In the genomic region with DNA sequence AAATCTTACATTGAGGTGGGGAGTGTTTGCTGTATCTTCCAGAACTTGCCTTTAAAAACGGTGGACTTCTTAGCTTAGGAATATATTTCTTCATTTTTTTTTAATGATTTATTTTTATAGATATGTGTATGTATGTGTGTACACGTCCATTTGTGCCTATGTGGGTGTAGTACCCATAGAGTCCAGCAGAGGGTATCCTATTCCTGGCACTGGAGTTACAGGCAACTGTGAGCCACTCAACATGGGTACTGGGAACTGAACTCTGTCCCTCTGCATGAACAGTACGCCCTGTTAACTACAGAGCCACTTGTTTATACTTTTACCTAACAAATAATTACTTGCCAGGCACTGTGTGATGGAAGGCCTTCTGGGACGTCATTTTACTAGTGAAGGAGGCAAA, we compare ENCODE assay signal across 16 mouse cellular contexts. TPM values are rescaled to one million over a fixed set of nuclear protein-coding genes. Genes with fewer than 3 reads are reported as not detected.
DNase-seq lines count a peak whose midpoint lies in the region; ATAC-seq and TF ChIP-seq lines count a peak whose summit lies in the region.
"Had no signal": no experiment of that assay in that cellular context is flagged by ENCODE, and none has a peak within 500 bp of the region (broad histone marks: within the 10 kb centered on the region; RNA-seq: fewer than 3 reads in every experiment).

No protein-coding gene starts in this region.

- no peaks in the 10 kb centered on the region for H3K36me3 ChIP-seq in kidney, postnatal 0 days (ENCODE audit: insufficient read depth, low read length)
- peaks cover 0 to 7% of the 10 kb centered on the region in 2 experiments for H3K36me3 ChIP-seq in CH12.LX (replicated peaks in 1 of 2; ENCODE audit: control insufficient read depth in 1 of 2, insufficient read depth in 1 of 2, low read length in 1 of 2)
- H3K36me3 ChIP-seq: embryonic facial prominence, embryonic 13.5 days; limb, embryonic 10.5 days had no signal

- H3K9ac ChIP-seq in kidney, postnatal 0 days (ENCODE audit: low read depth, low read length): no peak overlapping the region
- H3K9ac ChIP-seq in CH12.LX (ENCODE audit: insufficient read depth, low read depth): no peak overlapping the region
- H3K9ac ChIP-seq: embryonic facial prominence, embryonic 13.5 days had no signal

- ATAC-seq in kidney, postnatal 0 days (replicated peaks; ENCODE audit: low FRiP score, low read depth): no peak
- no peak for ATAC-seq in erythroid progenitor cell, adult 5-6 weeks (replicated peaks; ENCODE audit: low FRiP score, poor library complexity, severe bottlenecking)
- ATAC-seq: forebrain, embryonic 16.5 days had no signal

- no peaks in the 10 kb centered on the region for H3K9me3 ChIP-seq in kidney, postnatal 0 days (replicated peaks; ENCODE audit: low read length)
- H3K9me3 ChIP-seq in CH12.LX (replicated peaks; ENCODE audit: low read length): peaks cover 3% of the 10 kb centered on the region
- H3K9me3 ChIP-seq: embryonic facial prominence, embryonic 13.5 days; limb, embryonic 10.5 days had no signal

- no peaks in the 10 kb centered on the region for H3K79me2 ChIP-seq in CH12.LX (replicated peaks; ENCODE audit: control insufficient read depth, extremely low read depth, insufficient read depth, poor library complexity, severe bottlenecking)

- no peak for TF ChIP-seq EP300 in CH12.LX (IDR thresholded peaks at IDR 0.05; ENCODE audit: low read length)

- H3K27ac ChIP-seq in kidney, postnatal 0 days: no peak overlapping the region
- H3K27ac ChIP-seq in CH12.LX (ENCODE audit: insufficient read depth, low read depth): no peak overlapping the region
- H3K27ac ChIP-seq: embryonic facial prominence, embryonic 13.5 days; limb, embryonic 10.5 days had no signal

- no peak for TF ChIP-seq POLR2A in CH12.LX (IDR thresholded peaks at IDR 0.05; ENCODE audit: low read depth, low read length)

- peak; percentile 47 for TF ChIP-seq CTCF in kidney, postnatal 0 days (IDR thresholded peaks at IDR 0.05; ENCODE audit: low read depth)
- TF ChIP-seq CTCF in CH12.LX (conservative IDR thresholded peaks at IDR 0.05 in 1 of 2, IDR thresholded peaks at IDR 0.05 in 1 of 2; ENCODE audit: low read depth in 2 of 2, low read length in 2 of 2): peak; percentile 51 to 64

- H3K27me3 ChIP-seq in kidney, postnatal 0 days (ENCODE audit: insufficient read depth, low read length): no peaks in the 10 kb centered on the region
- no peaks in the 10 kb centered on the region for H3K27me3 ChIP-seq in CH12.LX (replicated peaks)
- H3K27me3 ChIP-seq: embryonic facial prominence, embryonic 13.5 days had no signal

- no peak overlapping the region for H3K4me3 ChIP-seq in kidney, postnatal 0 days (replicated peaks; ENCODE audit: low read depth, low read length)
- no peak overlapping the region for H3K4me3 ChIP-seq in CH12.LX (replicated peaks in 1 of 3; ENCODE audit: low read depth in 2 of 3, low read length in 2 of 3, poor library complexity in 1 of 3)
- H3K4me3 ChIP-seq: embryonic facial prominence, embryonic 13.5 days; limb, embryonic 10.5 days had no signal

- 91% methylated on average over 4 of the region's 4 CpGs for WGBS in kidney, postnatal 0 days

- no peak overlapping the region for H3K4me2 ChIP-seq in kidney, postnatal 0 days (ENCODE audit: low read length)
- no peak overlapping the region for H3K4me2 ChIP-seq in CH12.LX (ENCODE audit: insufficient read depth, low read depth, poor library complexity, severe bottlenecking)
- H3K4me2 ChIP-seq: embryonic facial prominence, embryonic 13.5 days had no signal

- in situ Hi-C loops in CH12.LX (cut with MboI; ENCODE audit: low pct_ligation_motif_present, low pct_unique_long_range_greater_than_20kb, low sequenced_read_pairs): no loop called here

- TF ChIP-seq RAD21 in CH12.LX (IDR thresholded peaks at IDR 0.05; ENCODE audit: low read depth, low read length): peak; percentile 26

- dilution Hi-C loops in CH12.LX (cut with MboI; ENCODE audit: extremely low pct_ligation_motif_present, extremely low pct_unique_long_range_greater_than_20kb, low sequenced_read_pairs): no loop called here

- DNase-seq in kidney, postnatal 0 days (ENCODE audit: low spot score): no peak
- no peak for DNase-seq in kidney, postnatal 4 days
- DNase-seq in A20 (ENCODE audit: low read depth, low spot score) (peak; percentile 28), CH12.LX (ENCODE audit: extremely low read depth) (peak; percentile 28)
- peak; percentile 19 for DNase-seq in c-Kit-positive CD71-positive TER-119-positive erythroid progenitor cells, embryonic 14.5 days (ENCODE audit: low spot score)
- no peak for DNase-seq in frontal cortex, postnatal 36 days (ENCODE audit: low spot score in 2 of 2)
- DNase-seq: adrenal gland, postnatal 36 days; cerebellum, adult 8-10 months; heart, adult 18-20 months; heart, postnatal 4 days; kidney, adult 9 months; thymus, adult 18-20 months had no signal

- H3K4me1 ChIP-seq in kidney, postnatal 0 days (replicated peaks; ENCODE audit: insufficient read depth, low read length): 0 out of 2 replicates have a peak, but pooled peaks cover 11% of the 10 kb centered on the region
- H3K4me1 ChIP-seq in CH12.LX (ENCODE audit: control insufficient read depth in 1 of 2, insufficient read depth in 2 of 2): peaks cover 10 to 15% of the 10 kb centered on the region in 2 experiments

TF ChIP-seq in CH12.LX, 34 proteins besides CTCF, POLR2A, EP300 and RAD21:
- TF ChIP-seq MAFK (IDR thresholded peaks at IDR 0.05; ENCODE audit: insufficient replicate concordance, low read length) (no peak), JUND (conservative IDR thresholded peaks at IDR 0.05; ENCODE audit: low read depth, low read length) (no peak), SMC3 (IDR thresholded peaks at IDR 0.05; ENCODE audit: low read depth, low read length) (peak; percentile 41), MYC (IDR thresholded peaks at IDR 0.05; ENCODE audit: low read depth, low read length) (no peak), ZNF384 (IDR thresholded peaks at IDR 0.05; ENCODE audit: low read depth, low read length) (no peak)

RNA-seq across cellular contexts. Expression of gene Myo5c, which starts 27.8 kb away (rescaled TPM):
- 2.4 and 3.5 TPM in 2 replicates for polyA plus RNA-seq in kidney, postnatal 0 days (2015; fragmentation: Nextera tagmentation; extraction: Ambion mirVana)
- 1.6 and 4.4 TPM in 2 replicates for total RNA-seq in CH12.LX (2012; rRNA removed)
- total RNA-seq in CH12.LX (2014; rRNA removed): 3.7 and 3.8 TPM in 2 replicates
- polyA plus RNA-seq in CH12.LX (2012; ENCODE audit: insufficient read length, low read depth): 4.7 and 5.2 TPM in 2 replicates
- not detected in 2 replicates for total RNA-seq in erythroid progenitor cell, adult 5-6 weeks (2015; ENCODE audit: low replicate concordance)
- total RNA-seq in erythroid progenitor cell, adult 5-6 weeks (2017; ENCODE audit: low replicate concordance): not detected in 2 replicates

RNA-seq across cellular contexts. Expression of gene Gnb5, which starts 46.4 kb away (rescaled TPM):
- polyA plus RNA-seq in kidney, postnatal 0 days (2015; fragmentation: Nextera tagmentation; extraction: Ambion mirVana): 35.0 and 37.6 TPM in 2 replicates
- total RNA-seq in CH12.LX (2012; rRNA removed) (4.4 and 6.5 TPM in 2 replicates), CH12.LX (2014; rRNA removed) (2.9 and 4.7 TPM in 2 replicates)
- polyA plus RNA-seq in CH12.LX (2012; ENCODE audit: insufficient read length, low read depth): 2.7 and 3.1 TPM in 2 replicates
- not detected in 2 replicates for total RNA-seq in erythroid progenitor cell, adult 5-6 weeks (2015; ENCODE audit: low replicate concordance)
- 1.5 TPM in 1 of 2 replicates, not detected in the other for total RNA-seq in erythroid progenitor cell, adult 5-6 weeks (2017; ENCODE audit: low replicate concordance)

Comparison
In these comparisons a context has a peak if more than half of its experiments do, and no peak if none do; other contexts are left out.
1. DNase-seq: peak in A20 (single experiment), CH12.LX (single experiment) and c-Kit-positive CD71-positive TER-119-positive erythroid progenitor cells, embryonic 14.5 days (single experiment); none in kidney, postnatal 0 days (single experiment), kidney, postnatal 4 days (0 of 2) and frontal cortex, postnatal 36 days (0 of 2).